Mouse (Mus musculus): ENCODE results near the gene Eif4g2. TPM values are rescaled to one million over a fixed set of nuclear protein-coding genes. Genes with fewer than 3 reads are reported as not detected.

Eif4g2 gene
- polyA plus RNA-seq, 1 experiment = 517 TPM

- no peaks in the 10 kb centered on the region for H3K27me3 ChIP-seq (replicated peaks)
These were observed 15.4 kb upstream of the Eif4g2 start for GRCm38 (mm10) chr7:111098196-111098595.

DNA sequence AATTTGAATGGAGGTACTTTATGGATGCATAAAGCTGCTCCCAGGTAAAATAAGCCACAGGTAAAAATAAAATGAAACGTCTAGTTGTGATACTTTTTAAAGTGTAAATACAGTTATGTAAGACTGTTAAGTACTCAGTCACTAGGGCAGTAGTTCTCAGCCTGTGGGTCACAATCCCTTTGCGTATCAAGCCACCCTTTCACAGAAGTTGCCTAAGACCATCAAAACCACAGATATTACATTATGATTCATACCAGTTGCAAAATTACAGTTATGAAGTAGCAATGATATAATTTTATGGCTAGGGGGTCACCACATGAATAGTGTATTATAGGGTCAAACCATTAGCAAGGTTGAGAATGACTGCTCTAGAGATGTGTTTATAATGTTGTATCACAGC lies 12.3 kb upstream of the Eif4g2 start:
- H3K27me3 ChIP-seq (replicated peaks) = no peaks in the 10 kb centered on the region
- H3K4me3 ChIP-seq (replicated peaks) = no peak overlapping the region
- H3K36me3 ChIP-seq (replicated peaks; ENCODE audit: low read length) = no peaks in the 10 kb centered on the region
- H3K4me1 ChIP-seq = peaks cover 17% of the 10 kb centered on the region
- H3K9me3 ChIP-seq = no peaks in the 10 kb centered on the region
- TF ChIP-seq FLI1 (IDR thresholded peaks at IDR 0.05; ENCODE audit: low read length) (no peak), GATA1 (IDR thresholded peaks at IDR 0.05; ENCODE audit: borderline replicate concordance, low read length) (no peak)

More at GRCm38 (mm10) chr7:111098196-111098595, 15.4 kb upstream of the Eif4g2 start:
- H3K4me1 ChIP-seq = peaks cover 16% of the 10 kb centered on the region
- no peak for TF ChIP-seq GATA1 (IDR thresholded peaks at IDR 0.05; ENCODE audit: borderline replicate concordance, low read length)
- TF ChIP-seq FLI1 (IDR thresholded peaks at IDR 0.05; ENCODE audit: low read length) = no peak
- H3K9me3 ChIP-seq = no peaks in the 10 kb centered on the region
- no peaks in the 10 kb centered on the region for H3K36me3 ChIP-seq (replicated peaks; ENCODE audit: low read length)
- H3K4me3 ChIP-seq (replicated peaks) = no peak overlapping the region

GRCm38 (mm10) chr7:111085153-111085552 lies 2.3 kb upstream of the Eif4g2 start:
- TF ChIP-seq FLI1 (IDR thresholded peaks at IDR 0.05; ENCODE audit: low read length) (no peak), GATA1 (IDR thresholded peaks at IDR 0.05; ENCODE audit: borderline replicate concordance, low read length) (no peak)
- Histone ChIP-seq H3K4me1 (peaks cover 21% of the 10 kb centered on the region), H3K9me3 (0 out of 2 replicates have a peak, but pooled peaks cover 6% of the 10 kb centered on the region), H3K4me3 (replicated peaks) (no peak overlapping the region), H3K27me3 (replicated peaks) (no peaks in the 10 kb centered on the region), H3K36me3 (replicated peaks; ENCODE audit: low read length) (peaks cover 29% of the 10 kb centered on the region)

- Histone ChIP-seq H3K9me3 (0 out of 2 replicates have a peak, but pooled peaks cover 6% of the 10 kb centered on the region), H3K4me3 (replicated peaks) (peak overlapping the region; percentile 16), H3K36me3 (replicated peaks; ENCODE audit: low read length) (peaks cover 36% of the 10 kb centered on the region), H3K27me3 (replicated peaks) (no peaks in the 10 kb centered on the region), H3K4me1 (peaks cover 28% of the 10 kb centered on the region)
- no peak for TF ChIP-seq GATA1 (IDR thresholded peaks at IDR 0.05; ENCODE audit: borderline replicate concordance, low read length)
- TF ChIP-seq FLI1 (IDR thresholded peaks at IDR 0.05; ENCODE audit: low read length) = no peak
These were observed 1.6 kb upstream of the Eif4g2 start for GRCm38 (mm10) chr7:111084443-111084842.

GRCm38 (mm10) chr7:111083733-111084120 lies 897 bp upstream of the Eif4g2 start:
- no peaks in the 10 kb centered on the region for H3K27me3 ChIP-seq (replicated peaks)
- H3K9me3 ChIP-seq = 0 out of 2 replicates have a peak, but pooled peaks cover 2% of the 10 kb centered on the region
- TF ChIP-seq GATA1 (IDR thresholded peaks at IDR 0.05; ENCODE audit: borderline replicate concordance, low read length) (no peak), FLI1 (IDR thresholded peaks at IDR 0.05; ENCODE audit: low read length) (no peak)
- peak overlapping the region; percentile 97 for H3K4me3 ChIP-seq (replicated peaks)
- H3K36me3 ChIP-seq (replicated peaks; ENCODE audit: low read length) = peaks cover 40% of the 10 kb centered on the region
- H3K4me1 ChIP-seq = peaks cover 32% of the 10 kb centered on the region

DNA sequence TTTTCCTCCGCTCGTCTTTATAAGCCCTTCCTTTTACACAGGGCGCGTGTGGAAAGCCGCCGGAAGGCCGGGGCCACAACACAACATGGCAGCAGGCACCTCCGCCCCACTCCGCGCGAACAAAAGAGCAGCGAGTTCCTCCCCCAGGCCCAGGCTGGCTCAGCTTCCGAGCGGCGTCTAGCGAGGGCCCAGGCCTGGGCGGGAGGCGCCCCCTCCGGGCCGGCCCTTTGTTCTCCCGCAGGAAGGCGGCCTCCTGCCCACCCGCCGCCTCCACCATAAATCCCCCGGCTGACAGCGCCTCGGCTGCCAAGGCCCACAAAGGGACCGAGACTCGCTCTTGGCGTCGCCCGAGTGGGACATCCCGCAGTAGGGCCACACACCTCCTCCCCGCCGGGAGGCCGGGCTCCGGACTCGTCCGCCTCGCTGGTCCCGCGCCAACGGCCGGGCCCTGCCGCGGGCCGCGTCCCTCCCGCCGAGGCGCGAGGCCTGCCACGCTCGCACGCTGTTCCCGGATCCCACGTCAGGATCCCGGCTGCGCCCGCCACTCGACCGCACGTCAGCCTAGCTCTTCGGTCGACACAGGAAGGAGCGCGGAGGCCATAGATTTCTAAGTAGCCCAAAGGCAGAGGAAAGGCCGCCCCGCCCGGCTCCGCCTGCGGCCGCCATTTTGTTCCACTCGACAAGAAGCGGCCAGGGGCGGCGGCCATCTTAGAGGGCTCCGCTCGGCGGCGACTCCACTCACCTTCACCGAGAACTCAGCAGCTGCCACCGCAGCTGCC lies 598 bp downstream of the Eif4g2 start:
- H3K36me3 ChIP-seq (replicated peaks; ENCODE audit: low read length) = peaks cover 51% of the 10 kb centered on the region
- peak overlapping the region; percentile 97 for H3K4me3 ChIP-seq (replicated peaks)
- no peak for TF ChIP-seq GATA1 (IDR thresholded peaks at IDR 0.05; ENCODE audit: borderline replicate concordance, low read length)
- TF ChIP-seq FLI1 (IDR thresholded peaks at IDR 0.05; ENCODE audit: low read length) = no peak
- no peaks in the 10 kb centered on the region for H3K27me3 ChIP-seq (replicated peaks)
- no peaks in the 10 kb centered on the region for H3K9me3 ChIP-seq
- H3K4me1 ChIP-seq = peaks cover 27% of the 10 kb centered on the region

GRCm38 (mm10) chr7:111080876-111081275 lies 2.0 kb downstream of the Eif4g2 start:
- TF ChIP-seq GATA1 (IDR thresholded peaks at IDR 0.05; ENCODE audit: borderline replicate concordance, low read length) (no peak), FLI1 (IDR thresholded peaks at IDR 0.05; ENCODE audit: low read length) (no peak)
- H3K9me3 ChIP-seq = no peaks in the 10 kb centered on the region
- peaks cover 27% of the 10 kb centered on the region for H3K4me1 ChIP-seq
- peaks cover 60% of the 10 kb centered on the region for H3K36me3 ChIP-seq (replicated peaks; ENCODE audit: low read length)
- H3K27me3 ChIP-seq (replicated peaks) = no peaks in the 10 kb centered on the region
- peak overlapping the region; percentile 97 for H3K4me3 ChIP-seq (replicated peaks)

- Histone ChIP-seq H3K9me3 (no peaks in the 10 kb centered on the region), H3K36me3 (replicated peaks; ENCODE audit: low read length) (peaks cover 64% of the 10 kb centered on the region), H3K27me3 (replicated peaks) (no peaks in the 10 kb centered on the region), H3K4me3 (replicated peaks) (no peak overlapping the region), H3K4me1 (peaks cover 25% of the 10 kb centered on the region)
- TF ChIP-seq FLI1 (IDR thresholded peaks at IDR 0.05; ENCODE audit: low read length) (no peak), GATA1 (IDR thresholded peaks at IDR 0.05; ENCODE audit: borderline replicate concordance, low read length) (no peak)
These were observed 2.8 kb downstream of the Eif4g2 start for GRCm38 (mm10) chr7:111080026-111080425.

DNA sequence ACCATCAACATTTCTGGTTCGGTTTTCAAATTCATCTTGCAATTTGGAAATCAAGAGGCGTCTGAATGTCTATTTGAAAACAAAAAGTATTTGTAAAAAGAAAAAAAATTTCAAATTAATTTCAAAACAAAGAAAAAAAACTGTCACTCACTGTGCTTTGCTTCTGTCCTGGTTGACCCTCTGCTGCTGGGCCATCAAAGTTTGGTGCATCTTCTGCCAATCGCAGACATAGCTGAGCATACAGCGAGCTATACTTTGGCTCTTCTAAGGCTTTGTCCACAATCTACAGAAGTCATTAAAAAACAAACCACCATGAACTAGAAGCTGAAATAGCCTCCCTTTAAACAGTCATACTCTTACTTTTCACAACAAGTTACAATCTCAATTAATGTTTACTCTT lies 4.6 kb downstream of the Eif4g2 start:
- no peak for TF ChIP-seq FLI1 (IDR thresholded peaks at IDR 0.05; ENCODE audit: low read length)
- no peak for TF ChIP-seq GATA1 (IDR thresholded peaks at IDR 0.05; ENCODE audit: borderline replicate concordance, low read length)
- Histone ChIP-seq H3K4me3 (replicated peaks) (no peak overlapping the region), H3K36me3 (replicated peaks; ENCODE audit: low read length) (peaks cover 82% of the 10 kb centered on the region), H3K4me1 (peaks cover 24% of the 10 kb centered on the region), H3K27me3 (replicated peaks) (no peaks in the 10 kb centered on the region), H3K9me3 (no peaks in the 10 kb centered on the region)

DNA sequence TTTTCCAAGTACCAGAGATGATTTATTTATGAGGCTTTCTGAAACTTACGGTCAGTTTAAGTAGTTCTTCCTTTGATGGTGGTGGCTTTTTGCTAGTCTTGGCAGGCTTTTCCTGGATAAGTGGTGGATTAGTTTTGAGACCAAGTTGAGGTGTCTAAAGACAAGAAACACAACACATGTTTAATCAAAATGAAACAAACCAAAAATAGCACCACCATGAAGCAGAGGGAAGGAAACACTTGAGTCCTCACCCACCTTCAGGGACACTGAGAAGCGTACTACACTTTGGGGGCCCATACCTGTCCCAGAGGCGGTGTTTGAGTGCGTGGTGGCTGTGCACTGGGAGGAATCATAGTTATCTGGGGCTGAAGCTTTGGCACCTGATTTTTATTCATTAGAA lies 7.5 kb downstream of the Eif4g2 start:
- no peak overlapping the region for H3K4me3 ChIP-seq (replicated peaks)
- peaks cover 13% of the 10 kb centered on the region; the same call in 1 of the 2 replicates for H3K4me1 ChIP-seq
- no peaks in the 10 kb centered on the region for H3K9me3 ChIP-seq
- H3K27me3 ChIP-seq (replicated peaks) = no peaks in the 10 kb centered on the region
- TF ChIP-seq FLI1 (IDR thresholded peaks at IDR 0.05; ENCODE audit: low read length) = no peak
- TF ChIP-seq GATA1 (IDR thresholded peaks at IDR 0.05; ENCODE audit: borderline replicate concordance, low read length) = no peak
- peaks cover 100% of the 10 kb centered on the region for H3K36me3 ChIP-seq (replicated peaks; ENCODE audit: low read length)

Measured in megakaryocyte, embryonic 14.5 days (primary cell).